Mouse (Mus musculus) bone marrow, adult 2 months (tissue): ENCODE measurements around the gene Camk2n2.

Experiments used
- CTCF ChIP-seq: fragments of 200-500 bp; IDR thresholded peaks from 2 replicates; pipeline ENCODE4 v1.5.1; 2011; ENCODE audit warnings: low read length, control low read depth; ENCODE audit not compliant: control insufficient read depth, insufficient read depth
- POLR2A ChIP-seq: fragments of 200-500 bp; IDR thresholded peaks from 2 replicates; pipeline ENCODE4 v1.6.1; 2011; ENCODE audit warnings: low read depth, mild to moderate bottlenecking, control low read depth, low read length, borderline replicate concordance; ENCODE audit not compliant: control insufficient read depth

DNA sequence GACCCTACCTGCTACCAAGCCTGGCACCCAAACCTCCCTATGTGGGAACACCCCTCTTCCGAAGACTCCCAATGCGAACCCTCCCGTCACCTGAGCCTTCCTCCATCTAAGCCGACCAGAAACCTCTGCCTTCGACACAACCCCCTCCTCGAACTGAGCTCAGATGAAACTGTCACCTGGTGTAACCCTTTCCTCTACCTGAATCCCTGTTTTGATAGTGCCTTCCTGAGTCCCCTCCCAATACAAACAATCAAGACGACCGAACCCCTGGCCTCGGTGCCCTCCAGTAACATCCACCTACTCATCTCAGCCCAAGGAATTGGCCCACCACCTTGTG lies 720 bp downstream of the Camk2n2 start:
- TF ChIP-seq CTCF (no peak), POLR2A (no peak)
